Mouse (Mus musculus) MEL (cell line): ENCODE measurements around the gene Gpc3.

Experiments used
- CHD1 ChIP-seq: IDR thresholded peaks from 2 replicates; pipeline ENCODE4 v1.6.1; 2012; ENCODE audit warnings: low read depth, mild to moderate bottlenecking, inconsistent platforms, low read length, improper control_type of control experiment
- CTCF ChIP-seq, 3 experiments: IDR thresholded peaks in 2 of 3; conservative IDR thresholded peaks in 1 of 3; 2 replicates each; pipeline ENCODE4 v1.5.1; 2011 to 2012; ENCODE audit warnings: low read length in 3 of 3, low read depth in 2 of 3, mild to moderate bottlenecking in 2 of 3, improper control_type of control experiment in 1 of 3, inconsistent platforms in 1 of 3, mixed read lengths in 1 of 3, moderate library complexity in 1 of 3; ENCODE audit not compliant: control insufficient read depth in 1 of 3, insufficient read depth in 1 of 3, poor library complexity in 1 of 3, severe bottlenecking in 1 of 3
- E2F4 ChIP-seq: IDR thresholded peaks from 2 replicates; pipeline ENCODE4 v1.6.1; 2011; ENCODE audit warnings: low read depth, low read length, improper control_type of control experiment, borderline replicate concordance
- MAX ChIP-seq: IDR thresholded peaks from 2 replicates; pipeline ENCODE4 v1.6.1; 2011; ENCODE audit warnings: low read length, improper control_type of control experiment
- POLR2A ChIP-seq, 2 experiments: IDR thresholded peaks; 2 replicates each; pipeline ENCODE4 v1.6.1; 2011 to 2012; ENCODE audit warnings: low read length in 2 of 2, mild to moderate bottlenecking in 2 of 2, control low read depth in 1 of 2, improper control_type of control experiment in 1 of 2, low read depth in 1 of 2, moderate library complexity in 1 of 2; ENCODE audit not compliant: control insufficient read depth in 1 of 2, insufficient read depth in 1 of 2, poor library complexity in 1 of 2
- POLR2AphosphoS2 ChIP-seq: IDR thresholded peaks from 2 replicates; pipeline ENCODE4 v1.6.1; 2011; ENCODE audit warnings: low read length, improper control_type of control experiment
- POLR2AphosphoS5 ChIP-seq: IDR thresholded peaks from 2 replicates; pipeline ENCODE4 v1.6.1; 2012; ENCODE audit warnings: low read depth, borderline replicate concordance, mild to moderate bottlenecking, inconsistent platforms, low read length, moderate library complexity, mixed read lengths
- SMC3 ChIP-seq: IDR thresholded peaks from 2 replicates; pipeline ENCODE4 v1.6.1; 2011; ENCODE audit warnings: low read depth, low read length, improper control_type of control experiment
- UBTF ChIP-seq: IDR thresholded peaks from 2 replicates; pipeline ENCODE4 v1.6.1; 2012; ENCODE audit warnings: low read depth, mild to moderate bottlenecking, inconsistent platforms, low read length, improper control_type of control experiment, moderate library complexity, borderline replicate concordance; ENCODE audit not compliant: insufficient read depth
- USF1 ChIP-seq: IDR thresholded peaks from 2 replicates; pipeline ENCODE4 v1.6.1; 2014; ENCODE audit warnings: low read depth, mild to moderate bottlenecking, inconsistent platforms, low read length, improper control_type of control experiment, moderate library complexity
- ZMIZ1 ChIP-seq: IDR thresholded peaks from 2 replicates; pipeline ENCODE4 v1.6.1; 2012; ENCODE audit warnings: low read depth, mild to moderate bottlenecking, inconsistent platforms, low read length, improper control_type of control experiment, moderate library complexity

- no peak for TF ChIP-seq E2F4
- no peak for TF ChIP-seq POLR2A (IDR thresholded peaks at IDR 0.05; ENCODE audit: control insufficient read depth in 1 of 2, insufficient read depth in 1 of 2, low read depth in 1 of 2, low read length in 2 of 2, poor library complexity in 1 of 2)
- TF ChIP-seq ZMIZ1, result no peak
- TF ChIP-seq CTCF (IDR thresholded peaks at IDR 0.05 in 2 of 3, conservative IDR thresholded peaks at IDR 0.05 in 1 of 3; ENCODE audit: control insufficient read depth in 1 of 3, insufficient read depth in 1 of 3, low read depth in 2 of 3, low read length in 3 of 3, poor library complexity in 1 of 3, severe bottlenecking in 1 of 3), result no peak
- no peak for TF ChIP-seq CHD1
- TF ChIP-seq SMC3, result no peak
- no peak for TF ChIP-seq POLR2AphosphoS2
- no peak for TF ChIP-seq UBTF
- no peak for TF ChIP-seq MAX
- no peak for TF ChIP-seq USF1
- TF ChIP-seq POLR2AphosphoS5, result no peak
Observed at GRCm38 (mm10) chrX:52261546-52261945, 352.2 kb downstream of the Gpc3 start.
